Mouse (Mus musculus): Measurements from ENCODE around the gene Cdh22. TPM values are rescaled to one million over a fixed set of nuclear protein-coding genes. Genes with fewer than 3 reads are reported as not detected.

Gene Cdh22
- polyA plus RNA-seq, 1 experiment from 2014 or later, result 0.05 TPM

DNA sequence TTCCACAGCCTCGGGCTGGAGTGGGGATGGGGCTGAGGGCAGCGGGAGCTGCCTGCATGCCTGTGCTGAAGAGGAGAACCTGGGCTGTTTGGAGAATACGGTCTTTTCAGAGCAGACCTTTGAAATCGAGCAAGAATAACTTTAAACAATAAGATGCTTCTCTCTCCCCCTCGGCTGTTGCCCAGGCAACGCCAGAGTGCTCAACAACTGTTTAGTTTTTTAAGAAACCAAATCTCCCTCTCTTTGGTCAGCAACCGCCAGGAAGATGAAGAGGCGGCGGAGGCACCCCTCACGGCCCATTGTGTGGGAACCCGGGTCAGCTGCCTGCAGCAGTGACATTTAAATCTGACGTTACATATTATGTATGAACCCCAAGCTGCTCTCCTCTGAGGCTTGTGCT lies 32.1 kb upstream of the Cdh22 start:
- 12% methylated on average over 12 of the region's 12 CpGs for WGBS
- no peaks in the 10 kb centered on the region for H3K9me3 ChIP-seq (ENCODE audit: control insufficient read depth, low read length)

DNA sequence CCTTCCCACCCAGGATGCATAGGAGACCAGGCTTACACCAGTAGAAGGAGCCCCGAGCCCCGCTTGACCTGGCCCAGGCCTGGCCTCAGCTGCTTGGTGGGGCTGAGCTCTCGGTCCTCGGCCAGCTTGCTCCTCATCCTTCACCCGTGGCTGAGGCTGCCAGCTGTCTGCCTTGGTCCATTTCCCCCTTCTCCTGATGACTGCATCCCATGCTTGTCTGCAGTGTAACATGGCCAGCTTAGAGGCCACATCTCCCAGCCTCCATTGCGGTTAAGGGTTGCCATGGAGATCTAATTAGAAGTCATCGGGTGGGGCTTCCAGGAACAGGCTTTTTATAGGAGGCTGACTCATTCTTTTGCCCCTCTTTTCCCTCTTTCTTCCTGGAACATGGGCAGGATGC lies 29.2 kb upstream of the Cdh22 start:
- TF ChIP-seq EP300 (optimal IDR thresholded peaks at IDR 0.05), result no peak
- no peak for TF ChIP-seq CTCF (IDR thresholded peaks at IDR 0.05; ENCODE audit: low read depth)
- no peak overlapping the region for H3K27ac ChIP-seq (replicated peaks)
- no peaks in the 10 kb centered on the region for H3K4me1 ChIP-seq (replicated peaks; ENCODE audit: control insufficient read depth, insufficient read depth)
- no peak overlapping the region for H3K4me2 ChIP-seq (replicated peaks; ENCODE audit: low read depth)
- H3K27me3 ChIP-seq (ENCODE audit: control insufficient read depth, insufficient read depth, low read length), result no peaks in the 10 kb centered on the region
- H3K36me3 ChIP-seq (ENCODE audit: control insufficient read depth, insufficient read depth, low read length), result no peaks in the 10 kb centered on the region
- no peak overlapping the region for H3K4me3 ChIP-seq (ENCODE audit: low read depth, low read length)
- DNase-seq (ENCODE audit: low spot score), result no peak
- H3K9me3 ChIP-seq (ENCODE audit: control insufficient read depth, low read length), result no peaks in the 10 kb centered on the region
- ATAC-seq (ENCODE audit: low FRiP score, low TSS enrichment), result 0 out of 2 replicates have a peak, but pooled peaks have one; percentile 16
- WGBS, result 63% methylated on average over 7 of the region's 7 CpGs
- H3K9ac ChIP-seq (ENCODE audit: low read length), result no peak overlapping the region

More for the DNA sequence above, 32.1 kb upstream of the Cdh22 start:
- H3K4me2 ChIP-seq (replicated peaks; ENCODE audit: low read depth), result no peak overlapping the region
- H3K36me3 ChIP-seq (ENCODE audit: control insufficient read depth, insufficient read depth, low read length), result no peaks in the 10 kb centered on the region
- no peak for TF ChIP-seq EP300 (optimal IDR thresholded peaks at IDR 0.05)
- no peak for TF ChIP-seq CTCF (IDR thresholded peaks at IDR 0.05; ENCODE audit: low read depth)
- ATAC-seq (ENCODE audit: low FRiP score, low TSS enrichment), result no peak
- H3K9ac ChIP-seq (ENCODE audit: low read length), result no peak overlapping the region
- H3K4me3 ChIP-seq (ENCODE audit: low read depth, low read length), result no peak overlapping the region
- no peaks in the 10 kb centered on the region for H3K27me3 ChIP-seq (ENCODE audit: control insufficient read depth, insufficient read depth, low read length)
- no peak for DNase-seq (ENCODE audit: low spot score)
- no peak overlapping the region for H3K27ac ChIP-seq (replicated peaks)
- no peaks in the 10 kb centered on the region for H3K4me1 ChIP-seq (replicated peaks; ENCODE audit: control insufficient read depth, insufficient read depth)

DNA sequence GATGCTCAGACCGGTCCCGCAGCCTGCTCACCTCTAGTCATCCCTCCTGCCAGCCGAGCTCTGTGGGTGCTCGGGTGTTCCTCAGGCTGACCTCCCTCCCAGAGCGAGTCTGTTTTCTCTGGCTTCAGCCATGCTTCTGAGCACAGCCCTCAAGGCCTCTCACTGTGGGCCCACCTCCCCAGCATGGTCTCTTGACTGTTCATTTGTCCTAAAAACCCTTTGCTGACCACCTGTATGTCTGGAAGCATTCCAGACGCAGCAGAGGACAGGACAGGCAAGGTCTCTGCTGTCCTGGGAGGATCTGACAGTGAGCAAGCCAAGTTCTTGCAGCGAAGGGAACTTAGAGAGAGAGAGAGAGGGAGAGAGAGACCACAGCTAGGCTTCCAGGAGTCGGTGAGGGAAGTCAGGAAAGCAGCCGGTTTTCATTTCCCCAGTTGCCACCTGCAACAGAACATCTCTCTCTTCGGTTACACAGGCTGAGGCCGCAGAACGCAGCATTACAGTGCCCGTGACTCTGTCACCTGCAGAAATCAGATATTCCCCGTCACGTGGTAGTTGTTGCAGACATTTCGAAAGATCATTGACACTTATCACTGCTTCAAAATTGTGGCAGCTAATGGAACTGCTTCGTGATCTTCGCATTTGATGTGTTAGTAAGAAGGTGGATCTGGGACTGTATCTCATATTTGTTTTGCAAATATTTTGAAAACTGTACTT lies 27.8 kb upstream of the Cdh22 start:
- Histone ChIP-seq H3K4me3 (ENCODE audit: low read depth, low read length) (no peak overlapping the region), H3K9ac (ENCODE audit: low read length) (no peak overlapping the region), H3K27me3 (ENCODE audit: control insufficient read depth, insufficient read depth, low read length) (no peaks in the 10 kb centered on the region), H3K4me2 (replicated peaks; ENCODE audit: low read depth) (no peak overlapping the region), H3K36me3 (ENCODE audit: control insufficient read depth, insufficient read depth, low read length) (no peaks in the 10 kb centered on the region), H3K27ac (replicated peaks) (no peak overlapping the region), H3K4me1 (replicated peaks; ENCODE audit: control insufficient read depth, insufficient read depth) (no peaks in the 10 kb centered on the region), H3K9me3 (ENCODE audit: control insufficient read depth, low read length) (no peaks in the 10 kb centered on the region)
- ATAC-seq (ENCODE audit: low FRiP score, low TSS enrichment) (no peak), DNase-seq (ENCODE audit: low spot score) (no peak)
- 54% methylated on average over 18 of the region's 18 CpGs for WGBS
- TF ChIP-seq CTCF (IDR thresholded peaks at IDR 0.05; ENCODE audit: low read depth), result no peak
- TF ChIP-seq EP300 (optimal IDR thresholded peaks at IDR 0.05), result no peak

DNA sequence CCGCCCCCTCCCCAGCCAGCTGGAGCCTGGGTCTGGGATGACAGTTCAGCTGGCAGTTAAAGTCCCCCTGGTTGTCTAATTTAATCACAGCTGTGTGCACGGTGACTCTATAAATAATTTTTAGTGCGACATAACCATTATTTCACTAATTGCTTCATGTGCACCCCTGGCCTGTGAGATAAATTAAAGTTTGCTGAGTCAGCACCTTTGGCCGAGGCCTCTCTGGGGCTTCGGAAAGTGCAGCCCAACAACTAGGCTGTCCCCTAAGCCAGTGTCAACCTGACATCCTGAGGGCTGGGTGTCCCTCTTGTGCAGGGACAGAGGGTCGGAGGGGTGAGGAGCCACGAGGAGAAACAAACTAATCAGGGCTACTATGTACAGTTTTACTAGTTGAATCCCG lies 25.2 kb upstream of the Cdh22 start:
- DNase-seq (ENCODE audit: low spot score) (no peak), ATAC-seq (ENCODE audit: low FRiP score, low TSS enrichment) (no peak)
- H3K4me1 ChIP-seq (replicated peaks; ENCODE audit: control insufficient read depth, insufficient read depth), result no peaks in the 10 kb centered on the region
- H3K9me3 ChIP-seq (ENCODE audit: control insufficient read depth, low read length), result no peaks in the 10 kb centered on the region
- no peaks in the 10 kb centered on the region for H3K36me3 ChIP-seq (ENCODE audit: control insufficient read depth, insufficient read depth, low read length)
- no peak overlapping the region for H3K9ac ChIP-seq (ENCODE audit: low read length)
- H3K4me2 ChIP-seq (replicated peaks; ENCODE audit: low read depth), result no peak overlapping the region
- no peak overlapping the region for H3K4me3 ChIP-seq (ENCODE audit: low read depth, low read length)
- WGBS, result 69% methylated on average over 8 of the region's 8 CpGs
- no peaks in the 10 kb centered on the region for H3K27me3 ChIP-seq (ENCODE audit: control insufficient read depth, insufficient read depth, low read length)
- H3K27ac ChIP-seq (replicated peaks), result no peak overlapping the region
- TF ChIP-seq EP300 (optimal IDR thresholded peaks at IDR 0.05) (no peak), CTCF (IDR thresholded peaks at IDR 0.05; ENCODE audit: low read depth) (no peak)

DNA sequence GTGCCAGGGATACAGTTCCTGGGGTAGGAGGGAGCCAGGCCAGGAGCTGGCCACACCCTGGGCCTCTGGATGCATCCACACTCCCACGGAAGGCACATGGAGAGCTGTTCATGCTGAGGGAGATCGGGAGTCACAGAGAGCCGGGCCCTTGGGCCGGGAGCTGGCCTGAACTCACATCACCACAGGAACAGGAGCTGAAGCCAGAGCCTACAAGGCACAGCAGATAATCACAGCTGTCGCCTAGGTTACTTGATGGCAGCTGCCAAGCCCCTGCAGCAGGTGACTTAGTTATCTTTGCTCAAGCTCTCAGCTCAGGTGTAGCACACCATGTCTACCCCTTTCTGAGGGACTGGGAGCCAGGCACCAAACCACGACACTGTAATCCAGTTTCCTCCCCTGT lies 23.7 kb upstream of the Cdh22 start:
- H3K9me3 ChIP-seq (ENCODE audit: control insufficient read depth, low read length), result no peaks in the 10 kb centered on the region
- no peak overlapping the region for H3K4me3 ChIP-seq (ENCODE audit: low read depth, low read length)
- H3K9ac ChIP-seq (ENCODE audit: low read length), result no peak overlapping the region
- 74% methylated on average over 6 of the region's 6 CpGs for WGBS
- TF ChIP-seq EP300 (optimal IDR thresholded peaks at IDR 0.05), result no peak
- TF ChIP-seq CTCF (IDR thresholded peaks at IDR 0.05; ENCODE audit: low read depth), result no peak
- H3K36me3 ChIP-seq (ENCODE audit: control insufficient read depth, insufficient read depth, low read length), result no peaks in the 10 kb centered on the region
- H3K4me2 ChIP-seq (replicated peaks; ENCODE audit: low read depth), result no peak overlapping the region
- no peak overlapping the region for H3K27ac ChIP-seq (replicated peaks)
- H3K4me1 ChIP-seq (replicated peaks; ENCODE audit: control insufficient read depth, insufficient read depth), result no peaks in the 10 kb centered on the region
- no peak for DNase-seq (ENCODE audit: low spot score)
- no peaks in the 10 kb centered on the region for H3K27me3 ChIP-seq (ENCODE audit: control insufficient read depth, insufficient read depth, low read length)
- no peak for ATAC-seq (ENCODE audit: low FRiP score, low TSS enrichment)

DNA sequence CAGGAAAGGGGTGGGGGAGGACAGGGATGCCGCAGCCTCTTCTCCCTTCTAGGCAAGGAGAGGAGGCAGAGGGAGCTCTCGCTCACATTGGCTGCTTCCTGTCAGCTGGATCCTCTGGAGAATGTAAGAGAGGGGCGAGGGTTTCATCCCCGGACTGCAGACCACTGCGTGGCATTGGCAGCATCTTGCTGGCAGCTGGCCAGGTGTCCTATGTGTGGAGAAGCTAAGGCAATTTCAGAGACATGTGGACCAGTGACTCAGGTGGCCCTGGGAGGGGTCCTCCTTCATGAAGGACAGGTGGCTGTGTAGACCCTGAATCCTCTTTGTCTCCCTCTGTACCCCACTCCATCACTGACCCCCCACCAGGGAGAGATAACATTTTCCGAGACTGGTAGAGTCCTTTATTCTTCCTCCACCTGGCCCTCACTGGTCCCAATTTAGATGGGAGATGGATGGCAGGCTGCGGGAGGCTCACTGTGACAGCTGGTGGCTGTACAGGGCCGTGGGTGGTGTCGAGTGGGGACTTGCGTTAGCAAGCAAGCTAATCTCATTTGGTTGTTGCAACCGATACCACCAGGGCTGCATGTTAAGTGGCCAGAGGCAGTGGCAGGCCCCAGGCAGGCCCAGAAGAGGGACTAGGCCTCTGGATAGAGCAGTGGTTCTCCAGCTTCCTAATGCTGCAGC lies 22.6 kb upstream of the Cdh22 start:
- H3K4me1 ChIP-seq (replicated peaks; ENCODE audit: control insufficient read depth, insufficient read depth), result no peaks in the 10 kb centered on the region
- WGBS, result 48% methylated on average over 11 of the region's 11 CpGs
- no peaks in the 10 kb centered on the region for H3K27me3 ChIP-seq (ENCODE audit: control insufficient read depth, insufficient read depth, low read length)
- H3K9me3 ChIP-seq (ENCODE audit: control insufficient read depth, low read length), result no peaks in the 10 kb centered on the region
- no peak for DNase-seq (ENCODE audit: low spot score)
- no peak overlapping the region for H3K4me2 ChIP-seq (replicated peaks; ENCODE audit: low read depth)
- no peak overlapping the region for H3K9ac ChIP-seq (ENCODE audit: low read length)
- no peak for ATAC-seq (ENCODE audit: low FRiP score, low TSS enrichment)
- no peak for TF ChIP-seq CTCF (IDR thresholded peaks at IDR 0.05; ENCODE audit: low read depth)
- no peak for TF ChIP-seq EP300 (optimal IDR thresholded peaks at IDR 0.05)
- H3K36me3 ChIP-seq (ENCODE audit: control insufficient read depth, insufficient read depth, low read length), result no peaks in the 10 kb centered on the region
- no peak overlapping the region for H3K27ac ChIP-seq (replicated peaks)
- no peak overlapping the region for H3K4me3 ChIP-seq (ENCODE audit: low read depth, low read length)
